Mouse (Mus musculus): ENCODE results near the gene Urm1. TPM values are rescaled to one million over a fixed set of nuclear protein-coding genes. Genes with fewer than 3 reads are reported as not detected.

Urm1 gene
- total and polyA plus RNA-seq, 2 experiments from 2014 or later: 30.7 to 66.9 TPM

DNA sequence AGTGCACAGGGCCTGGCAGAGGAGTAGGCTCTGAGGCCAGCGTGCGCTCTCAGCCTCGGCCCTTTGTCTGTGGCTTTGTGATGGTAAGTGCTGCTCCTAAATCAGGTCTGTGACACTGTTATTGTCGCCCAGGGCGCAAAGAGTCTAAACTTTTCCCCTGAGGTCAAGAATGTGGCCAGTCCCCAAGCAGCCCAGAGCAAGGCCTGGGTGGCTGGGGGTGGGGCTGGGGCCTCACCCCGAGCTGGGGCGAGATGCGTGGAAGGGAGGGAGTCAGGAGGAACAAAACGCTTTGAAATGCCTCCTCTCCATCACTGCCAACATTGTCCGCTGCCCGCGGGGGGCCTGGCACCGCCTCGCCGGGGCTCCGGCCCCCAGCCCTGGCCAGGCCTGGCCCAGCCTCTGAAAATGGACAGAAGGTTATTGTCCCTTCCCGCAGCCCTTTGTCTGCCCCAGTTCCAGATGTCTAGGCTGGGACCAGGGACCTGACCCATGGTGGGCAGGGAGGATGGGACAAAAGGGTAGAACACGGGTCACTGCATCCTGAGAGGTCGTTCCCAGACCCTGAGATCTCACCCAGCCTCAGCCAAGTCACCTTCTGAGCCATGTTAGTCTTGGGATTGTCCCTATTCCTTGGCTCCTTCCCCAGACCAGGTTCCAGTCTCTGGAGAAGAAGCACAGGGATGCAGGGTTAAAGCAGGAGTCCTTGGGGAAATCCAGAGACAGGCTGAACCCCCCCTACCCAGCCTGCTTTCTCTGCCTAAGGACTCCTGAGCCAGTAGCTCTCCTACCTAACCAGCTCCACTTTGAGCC, 36.8 kb downstream of the Urm1 start:
- Histone ChIP-seq H3K4me3 (ENCODE audit: low read depth, low read length) (no peak overlapping the region), H3K27me3 (ENCODE audit: insufficient read depth, low read length) (no peaks in the 10 kb centered on the region), H3K27ac (ENCODE audit: low read depth, low read length) (no peak overlapping the region), H3K9me3 (ENCODE audit: low read length) (no peaks in the 10 kb centered on the region), H3K9ac (replicated peaks; ENCODE audit: low read length, poor library complexity, severe bottlenecking) (no peak overlapping the region), H3K4me2 (ENCODE audit: low read depth, low read length, poor library complexity, severe bottlenecking) (no peak overlapping the region), H3K4me1 (ENCODE audit: insufficient read depth, low read length) (no peaks in the 10 kb centered on the region), H3K36me3 (ENCODE audit: insufficient read depth, low read length) (no peaks in the 10 kb centered on the region)
- DNase-seq (ENCODE audit: low spot score) (no peak), ATAC-seq (ENCODE audit: low FRiP score) (no peak)
- 15% methylated on average over 19 of the region's 19 CpGs for WGBS
- TF ChIP-seq CTCF (IDR thresholded peaks at IDR 0.05): no peak

DNA sequence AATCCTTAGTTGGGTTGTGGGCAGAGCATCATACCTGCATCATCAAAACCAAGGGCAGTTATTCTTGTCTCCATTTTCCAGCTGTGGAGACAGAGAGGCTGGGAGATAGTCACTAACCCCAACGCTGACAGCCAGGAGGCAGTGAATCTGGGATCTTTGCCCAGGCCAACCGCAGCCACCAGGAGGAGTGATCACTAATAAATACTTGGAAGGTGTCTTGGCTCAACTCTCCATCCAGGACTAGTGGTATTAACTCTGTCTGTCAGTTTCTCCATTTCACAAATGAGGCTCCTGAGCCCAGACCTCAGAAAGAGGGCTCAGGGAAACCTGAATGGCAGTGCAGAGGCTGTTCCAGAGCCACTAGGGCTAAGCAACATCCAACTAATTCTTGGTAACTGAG, 37.5 kb downstream of the Urm1 start:
- Histone ChIP-seq H3K9ac (replicated peaks; ENCODE audit: low read length, poor library complexity, severe bottlenecking) (no peak overlapping the region), H3K4me1 (ENCODE audit: insufficient read depth, low read length) (no peaks in the 10 kb centered on the region), H3K36me3 (ENCODE audit: insufficient read depth, low read length) (no peaks in the 10 kb centered on the region), H3K4me3 (ENCODE audit: low read depth, low read length) (no peak overlapping the region), H3K27me3 (ENCODE audit: insufficient read depth, low read length) (no peaks in the 10 kb centered on the region), H3K9me3 (ENCODE audit: low read length) (no peaks in the 10 kb centered on the region), H3K27ac (ENCODE audit: low read depth, low read length) (no peak overlapping the region), H3K4me2 (ENCODE audit: low read depth, low read length, poor library complexity, severe bottlenecking) (no peak overlapping the region)
- TF ChIP-seq CTCF (IDR thresholded peaks at IDR 0.05): peak; percentile 39
- 25% methylated on average over 2 of the region's 2 CpGs for WGBS
- no peak for ATAC-seq (ENCODE audit: low FRiP score)
- DNase-seq (ENCODE audit: low spot score): no peak

DNA sequence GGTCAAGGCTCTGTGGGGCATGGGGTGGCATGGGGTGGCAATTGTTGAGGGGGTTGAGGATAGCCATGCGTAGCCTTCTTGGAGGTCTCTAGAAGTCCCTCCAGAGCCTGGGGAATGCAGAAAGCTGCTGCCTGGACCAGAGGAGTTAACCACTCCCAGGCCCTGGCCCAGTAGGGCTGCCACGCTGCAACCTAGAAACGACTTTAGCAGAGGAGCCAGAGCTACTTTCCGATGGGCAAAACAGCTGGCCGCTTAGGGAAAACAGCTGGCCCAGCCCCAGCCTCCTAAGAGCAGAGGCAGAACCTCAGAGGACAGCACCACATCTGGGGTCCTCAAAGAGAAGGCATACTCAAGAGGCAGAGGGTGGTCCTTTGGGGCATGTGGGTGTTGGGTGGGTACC, 38.1 kb downstream of the Urm1 start:
- DNase-seq (ENCODE audit: low spot score) (no peak), ATAC-seq (ENCODE audit: low FRiP score) (no peak)
- H3K9ac ChIP-seq (replicated peaks; ENCODE audit: low read length, poor library complexity, severe bottlenecking): no peak overlapping the region
- no peak for TF ChIP-seq CTCF (IDR thresholded peaks at IDR 0.05)
- H3K27me3 ChIP-seq (ENCODE audit: insufficient read depth, low read length): no peaks in the 10 kb centered on the region
- H3K9me3 ChIP-seq (ENCODE audit: low read length): no peaks in the 10 kb centered on the region
- no peaks in the 10 kb centered on the region for H3K36me3 ChIP-seq (ENCODE audit: insufficient read depth, low read length)
- H3K4me1 ChIP-seq (ENCODE audit: insufficient read depth, low read length): no peaks in the 10 kb centered on the region
- 76% methylated on average over 5 of the region's 5 CpGs for WGBS
- no peak overlapping the region for H3K4me3 ChIP-seq (ENCODE audit: low read depth, low read length)
- no peak overlapping the region for H3K27ac ChIP-seq (ENCODE audit: low read depth, low read length)
- no peak overlapping the region for H3K4me2 ChIP-seq (ENCODE audit: low read depth, low read length, poor library complexity, severe bottlenecking)

DNA sequence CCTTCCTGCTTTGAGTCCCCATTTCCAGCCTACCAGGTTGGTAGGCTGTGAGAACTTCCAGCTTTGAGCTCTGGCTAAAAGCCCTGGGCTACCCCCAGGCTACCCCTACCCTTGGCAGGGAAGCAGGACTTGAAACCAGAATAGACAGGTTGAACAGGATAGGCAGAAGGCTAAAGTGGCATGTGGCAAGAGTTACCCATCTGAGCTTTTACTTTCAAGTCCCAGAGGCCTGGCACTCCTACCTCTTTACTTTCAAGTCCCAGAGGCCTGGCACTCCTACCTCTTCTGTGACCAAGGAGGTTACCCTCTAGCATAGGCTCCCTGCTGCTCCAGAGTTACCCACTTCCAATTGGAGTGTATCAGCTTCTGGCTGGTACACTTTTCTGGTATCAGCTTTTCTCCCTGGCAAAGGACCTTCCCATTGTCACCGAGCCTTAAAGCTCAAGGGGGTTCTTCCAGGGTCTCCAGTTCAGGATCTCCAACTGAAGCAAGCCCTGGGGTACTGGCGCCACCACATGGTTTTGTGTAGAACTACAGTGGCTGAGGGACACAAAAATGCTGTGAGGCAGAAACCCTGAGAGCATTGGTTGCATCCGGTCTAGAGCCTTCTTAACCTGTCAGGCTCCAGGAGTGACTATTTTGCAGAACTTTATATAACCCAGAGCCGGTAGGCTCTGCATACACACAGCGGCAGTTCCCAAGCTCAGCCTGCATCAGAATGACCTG, 39.0 kb downstream of the Urm1 start:
- TF ChIP-seq CTCF (IDR thresholded peaks at IDR 0.05): peak; percentile 81
- DNase-seq (ENCODE audit: low spot score) (peak; percentile 54), ATAC-seq (ENCODE audit: low FRiP score) (no peak)
- 8% methylated on average over 5 of the region's 5 CpGs for WGBS
- H3K36me3 ChIP-seq (ENCODE audit: insufficient read depth, low read length): no peaks in the 10 kb centered on the region
- no peaks in the 10 kb centered on the region for H3K9me3 ChIP-seq (ENCODE audit: low read length)
- H3K27ac ChIP-seq (ENCODE audit: low read depth, low read length): no peak overlapping the region
- no peaks in the 10 kb centered on the region for H3K4me1 ChIP-seq (ENCODE audit: insufficient read depth, low read length)
- H3K4me2 ChIP-seq (ENCODE audit: low read depth, low read length, poor library complexity, severe bottlenecking): no peak overlapping the region
- H3K9ac ChIP-seq (replicated peaks; ENCODE audit: low read length, poor library complexity, severe bottlenecking): no peak overlapping the region
- no peak overlapping the region for H3K4me3 ChIP-seq (ENCODE audit: low read depth, low read length)
- H3K27me3 ChIP-seq (ENCODE audit: insufficient read depth, low read length): no peaks in the 10 kb centered on the region

DNA sequence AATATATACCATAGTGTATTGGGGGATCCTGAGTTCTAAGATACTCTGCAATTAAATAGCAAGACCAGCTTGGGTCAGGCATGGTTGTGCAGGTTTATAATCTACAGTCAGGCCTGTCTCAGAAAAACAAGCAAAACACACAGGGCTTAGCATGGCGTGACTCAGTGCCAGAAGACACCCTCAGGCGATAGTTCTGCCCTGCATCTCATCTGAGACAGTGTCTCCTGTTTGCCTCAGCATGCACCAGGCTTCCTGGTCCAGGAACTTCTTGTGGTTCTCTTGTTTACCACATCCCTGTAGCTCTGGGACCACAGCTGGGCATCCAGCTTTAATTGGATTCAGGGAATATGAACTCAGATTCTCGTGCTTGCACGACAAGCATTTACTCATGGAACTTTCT, 45.2 kb downstream of the Urm1 start:
- no peaks in the 10 kb centered on the region for H3K9me3 ChIP-seq (ENCODE audit: low read length)
- no peak for ATAC-seq (ENCODE audit: low FRiP score)
- 76% methylated on average over 4 of the region's 4 CpGs for WGBS

More for the DNA sequence above, 45.2 kb downstream of the Urm1 start:
- Histone ChIP-seq H3K36me3 (ENCODE audit: insufficient read depth, low read length) (no peaks in the 10 kb centered on the region), H3K4me2 (ENCODE audit: low read depth, low read length, poor library complexity, severe bottlenecking) (no peak overlapping the region), H3K4me3 (ENCODE audit: low read depth, low read length) (no peak overlapping the region), H3K9ac (replicated peaks; ENCODE audit: low read length, poor library complexity, severe bottlenecking) (no peak overlapping the region), H3K27ac (ENCODE audit: low read depth, low read length) (no peak overlapping the region), H3K27me3 (ENCODE audit: insufficient read depth, low read length) (no peaks in the 10 kb centered on the region), H3K4me1 (ENCODE audit: insufficient read depth, low read length) (0 out of 2 replicates have a peak, but pooled peaks cover 4% of the 10 kb centered on the region)
- no peak for TF ChIP-seq CTCF (IDR thresholded peaks at IDR 0.05)
- DNase-seq (ENCODE audit: low spot score): no peak
